Mouse (Mus musculus) neural tube, embryonic 13.5 days (tissue): ENCODE data around the gene Olfr1467. TPM values are rescaled to one million over a fixed set of nuclear protein-coding genes. Genes with fewer than 3 reads are reported as not detected.

Experiments used
- ATAC-seq: fragments of 200-750 bp; cut with Nextera tagmentation; 2 replicates; pipeline ENCODE4 v1.8.0; 2017; ENCODE audit warnings: low read depth, mild to moderate bottlenecking, moderate TSS enrichment, moderate library complexity
- H3K27ac ChIP-seq: fragments of 300-500 bp; sonication (generic); replicated peaks from 2 replicates; pipeline ENCODE4 v1.5.1; 2015; ENCODE audit warnings: moderate library complexity, mild to moderate bottlenecking, inconsistent platforms
- H3K27me3 ChIP-seq: fragments of 300-500 bp; sonication (generic); 2 replicates; pipeline ENCODE4 v1.6.1; 2015; ENCODE audit warnings: mild to moderate bottlenecking, inconsistent platforms
- H3K36me3 ChIP-seq: fragments of 300-500 bp; sonication (generic); 2 replicates; pipeline ENCODE4 v1.6.1; 2015; ENCODE audit warnings: mild to moderate bottlenecking, inconsistent platforms
- H3K4me1 ChIP-seq: fragments of 300-500 bp; sonication (generic); replicated peaks from 2 replicates; pipeline ENCODE4 v1.6.1; 2015; ENCODE audit warnings: inconsistent platforms
- H3K4me2 ChIP-seq: fragments of 300-500 bp; sonication (generic); 2 replicates; pipeline ENCODE4 v1.6.1; 2015; ENCODE audit warnings: inconsistent platforms, mild to moderate bottlenecking, moderate library complexity
- H3K4me3 ChIP-seq: fragments of 300-500 bp; sonication (generic); 2 replicates; pipeline ENCODE4 v1.5.1; 2015; ENCODE audit warnings: mild to moderate bottlenecking, inconsistent platforms
- H3K9ac ChIP-seq: fragments of 300-500 bp; sonication (generic); 2 replicates; pipeline ENCODE4 v1.6.1; 2015; ENCODE audit warnings: moderate library complexity, mild to moderate bottlenecking, inconsistent platforms
- H3K9me3 ChIP-seq: fragments of 300-500 bp; sonication (generic); 2 replicates; pipeline ENCODE4 v1.6.1; 2016; ENCODE audit warnings: inconsistent platforms
- WGBS: fragments of 180-500 bp; shearing (Covaris S2); methylation state at CpG from one replicate; pipeline ENCODE4 v1.1.7; 2015; 5-methylcytosine and 5-hydroxymethylcytosine counted together
- polyA plus RNA-seq: library from polyadenylated mRNA; unstranded; fragments of >200 nt; fragmentation: Nextera tagmentation; extraction: Ambion mirVana; gene quantifications from 2 replicates; pipeline ENCODE4 v1.2.1, GENCODE M21; 2015

Olfr1467 gene
- polyA plus RNA-seq, result not detected in 2 replicates

DNA sequence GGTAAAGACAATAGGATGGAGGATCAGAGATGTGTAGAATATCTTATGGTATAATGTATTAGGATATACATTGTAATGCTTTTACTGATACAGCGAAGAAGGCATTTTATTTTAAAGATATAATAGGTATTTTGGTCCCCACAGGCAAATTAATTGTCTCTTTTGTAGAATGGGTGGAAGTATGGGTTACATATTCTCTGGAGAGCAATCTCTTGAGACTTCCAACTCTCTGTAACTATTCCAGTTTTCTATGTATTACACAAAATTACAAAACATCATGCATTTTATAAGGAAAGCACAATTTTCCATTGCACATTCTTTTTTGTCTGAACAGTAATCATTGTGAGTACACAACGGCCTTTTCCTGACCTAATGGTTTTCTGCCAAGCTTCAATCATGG lies at the start of gene Olfr1467:
TSS of gene Olfr1467 (plus strand) at position 301 of the 400 bp plus-strand sequence.
- Histone ChIP-seq H3K9ac (no peak within 1 kb of the TSS), H3K4me1 (no peaks in the 10 kb centered on the region), H3K4me3 (no peak within 1 kb of the TSS), H3K27ac (no peak within 1 kb of the TSS), H3K9me3 (peaks cover 19% of the 10 kb centered on the region; the same call in 1 of the 2 replicates), H3K36me3 (no peaks in the 10 kb centered on the region), H3K27me3 (no peaks in the 10 kb centered on the region), H3K4me2 (no peak within 1 kb of the TSS)
- WGBS, result 76% methylated on average over 2 of the region's 2 CpGs
- ATAC-seq, result no peak

DNA sequence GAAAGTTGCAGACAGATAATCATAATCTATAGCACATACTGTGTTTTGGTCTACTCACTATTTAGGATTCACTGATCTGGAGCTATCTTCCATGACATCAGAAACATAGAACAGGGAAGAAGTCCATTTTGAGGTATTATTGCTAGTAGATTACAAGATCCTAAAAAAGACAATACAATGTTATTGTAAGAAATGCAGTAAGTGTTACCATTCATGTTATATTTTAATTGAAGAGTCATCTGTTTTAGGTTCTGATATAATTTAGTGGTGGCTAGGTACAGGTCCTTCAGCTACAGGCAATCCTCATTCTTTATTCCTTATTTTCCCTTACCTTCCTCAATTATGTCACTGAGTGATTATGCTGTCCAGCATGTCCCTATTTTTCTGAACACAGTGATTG lies 46.6 kb upstream of the Olfr1467 start, which contains the start of gene Olfr1465:
TSS of gene Olfr1465 (minus strand) at position 101 of the 400 bp plus-strand sequence.
- ATAC-seq, result no peak
- Histone ChIP-seq H3K36me3 (no peaks in the 10 kb centered on the region), H3K4me2 (no peak within 1 kb of the TSS), H3K27ac (no peak within 1 kb of the TSS), H3K9me3 (peaks cover 13% of the 10 kb centered on the region), H3K4me3 (no peak within 1 kb of the TSS), H3K4me1 (no peaks in the 10 kb centered on the region), H3K9ac (no peak within 1 kb of the TSS), H3K27me3 (no peaks in the 10 kb centered on the region)

DNA sequence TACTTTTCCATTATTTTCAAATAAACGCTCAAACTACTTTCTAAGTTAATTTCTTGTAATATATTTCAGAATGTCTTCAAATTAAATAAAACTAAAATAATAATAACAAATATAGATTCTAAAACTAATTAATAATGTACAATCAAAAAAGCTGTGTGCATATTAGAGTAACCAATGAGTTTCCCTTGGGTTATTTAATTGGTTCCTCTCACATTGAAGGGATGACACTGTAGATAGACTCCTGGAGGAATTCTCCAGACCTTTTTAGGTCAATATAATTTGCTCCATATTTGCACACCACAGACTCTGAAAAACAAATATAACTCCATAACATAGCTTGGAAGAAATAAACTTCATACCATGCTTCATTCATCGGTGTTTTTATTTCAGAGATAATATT lies 23.5 kb upstream of the Olfr1467 start, which contains the start of gene Olfr1466:
TSS of gene Olfr1466 (plus strand) at position 301 of the 400 bp plus-strand sequence.
- Histone ChIP-seq H3K4me1 (no peaks in the 10 kb centered on the region), H3K9ac (no peak within 1 kb of the TSS), H3K36me3 (no peaks in the 10 kb centered on the region), H3K27ac (no peak within 1 kb of the TSS), H3K4me2 (no peak within 1 kb of the TSS), H3K4me3 (no peak within 1 kb of the TSS), H3K27me3 (no peaks in the 10 kb centered on the region), H3K9me3 (peaks cover 18% of the 10 kb centered on the region)
- WGBS, result 85% methylated on average over 2 of the region's 2 CpGs
- ATAC-seq, result no peak

DNA sequence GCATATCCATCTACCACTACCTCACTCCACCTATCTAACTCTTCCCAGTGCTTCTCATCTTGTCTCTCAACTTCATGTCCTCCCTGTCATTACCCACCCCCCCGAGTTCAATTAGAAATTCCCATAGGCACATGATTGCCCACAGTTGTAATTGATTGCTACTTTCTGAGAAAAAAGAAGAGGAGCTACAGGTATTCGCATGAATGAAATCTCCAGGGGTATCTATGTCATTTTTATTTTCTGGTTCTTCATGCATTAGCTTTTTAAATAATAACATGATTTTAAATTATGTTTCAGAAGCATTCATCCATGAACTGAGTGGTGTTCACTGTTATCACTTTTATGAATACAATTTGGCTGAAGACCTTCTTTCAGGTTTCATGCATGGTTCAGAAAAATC lies 45.5 kb downstream of the Olfr1467 start, which contains the start of gene Olfr1469:
TSS of gene Olfr1469 (plus strand) at position 301 of the 400 bp plus-strand sequence.
- no peaks in the 10 kb centered on the region for H3K27me3 ChIP-seq
- no peak for ATAC-seq
- H3K36me3 ChIP-seq, result no peaks in the 10 kb centered on the region
- peaks cover 8% of the 10 kb centered on the region; the same call in 1 of the 2 replicates for H3K9me3 ChIP-seq
- WGBS, result 74% methylated on average over 2 of the region's 2 CpGs
- no peak within 1 kb of the TSS for H3K4me3 ChIP-seq
- no peak within 1 kb of the TSS for H3K27ac ChIP-seq
- no peaks in the 10 kb centered on the region for H3K4me1 ChIP-seq
- no peak within 1 kb of the TSS for H3K4me2 ChIP-seq
- no peak within 1 kb of the TSS for H3K9ac ChIP-seq

Other genes starting within 250 kb of the Olfr1467 start
- not detected in 2 replicates for gene Olfr1459, start 212.7 kb upstream of the Olfr1467 start, polyA plus RNA-seq
- not detected in 2 replicates for gene Olfr1461, start 199.2 kb upstream of the Olfr1467 start, polyA plus RNA-seq
- not detected in 2 replicates for gene Olfr1462, start 176.5 kb upstream of the Olfr1467 start, polyA plus RNA-seq
- not detected in 2 replicates for gene Olfr1463, start 130.9 kb upstream of the Olfr1467 start, polyA plus RNA-seq
- gene Olfr1465, start 46.7 kb upstream of the Olfr1467 start, polyA plus RNA-seq, result not detected in 2 replicates
- gene Olfr1466, start 23.4 kb upstream of the Olfr1467 start, polyA plus RNA-seq, result not detected in 2 replicates
- not detected in 2 replicates for gene Olfr1469, start 45.6 kb downstream of the Olfr1467 start, polyA plus RNA-seq
- not detected in 2 replicates for gene Olfr1471, start 81.2 kb downstream of the Olfr1467 start, polyA plus RNA-seq
- not detected in 2 replicates for gene Olfr1472, start 93.8 kb downstream of the Olfr1467 start, polyA plus RNA-seq
- not detected in 2 replicates for gene Olfr1474, start 107.3 kb downstream of the Olfr1467 start, polyA plus RNA-seq
- not detected in 2 replicates for gene Olfr1475, start 118.0 kb downstream of the Olfr1467 start, polyA plus RNA-seq
- not detected in 2 replicates for gene Olfr1477, start 138.3 kb downstream of the Olfr1467 start, polyA plus RNA-seq
- not detected in 2 replicates for gene Olfr1480, start 165.7 kb downstream of the Olfr1467 start, polyA plus RNA-seq
- gene Olfr1484, start 221.3 kb downstream of the Olfr1467 start, polyA plus RNA-seq, result not detected in 2 replicates